Mouse (Mus musculus) neural tube, embryonic 12.5 days (tissue): ENCODE measurements at regions not wholly inside any gene's neighbourhood (a gene's known extent, or its start where the extent isn't known, plus 50 kb on each side); places are given as distances from the start of the nearest gene placed in this dataset.

Experiments
- ATAC-seq: fragments of 200-750 bp; cut with Nextera tagmentation; 2 replicates; pipeline ENCODE4 v1.8.0; 2017; ENCODE audit warnings: low read depth, mild to moderate bottlenecking, moderate TSS enrichment, moderate library complexity; ENCODE audit not compliant: low FRiP score
- H3K27ac ChIP-seq: fragments of 300-500 bp; sonication (generic); 2 replicates; pipeline ENCODE4 v1.5.1; 2016
- H3K27me3 ChIP-seq: fragments of 300-500 bp; sonication (generic); replicated peaks from 2 replicates; pipeline ENCODE4 v1.6.1; 2016; ENCODE audit warnings: mild to moderate bottlenecking
- H3K36me3 ChIP-seq: fragments of 300-500 bp; sonication (generic); 2 replicates; pipeline ENCODE4 v1.6.1; 2016; ENCODE audit warnings: mild to moderate bottlenecking
- H3K4me1 ChIP-seq: fragments of 300-500 bp; sonication (generic); 2 replicates; pipeline ENCODE4 v1.6.1; 2016
- H3K4me2 ChIP-seq: fragments of 300-500 bp; sonication (generic); replicated peaks from 2 replicates; pipeline ENCODE4 v1.6.1; 2016; ENCODE audit warnings: mild to moderate bottlenecking
- H3K4me3 ChIP-seq: fragments of 300-500 bp; sonication (generic); 2 replicates; pipeline ENCODE4 v1.5.1; 2016
- H3K9ac ChIP-seq: fragments of 300-500 bp; sonication (generic); 2 replicates; pipeline ENCODE4 v1.6.1; 2016; ENCODE audit warnings: mild to moderate bottlenecking
- H3K9me3 ChIP-seq: fragments of 300-500 bp; sonication (generic); 2 replicates; pipeline ENCODE4 v1.6.1; 2016; ENCODE audit warnings: mild to moderate bottlenecking
- WGBS: fragments of 180-500 bp; shearing (Covaris S2); methylation state at CpG from one replicate; pipeline ENCODE4 v1.1.7; 2016; 5-methylcytosine and 5-hydroxymethylcytosine counted together

- 88% methylated on average over 5 of the region's 5 CpGs for WGBS
- Histone ChIP-seq H3K4me2 (no peak overlapping the region), H3K4me3 (no peak overlapping the region), H3K27me3 (no peaks in the 10 kb centered on the region), H3K9ac (no peak overlapping the region), H3K36me3 (no peaks in the 10 kb centered on the region), H3K9me3 (no peaks in the 10 kb centered on the region), H3K27ac (no peak overlapping the region), H3K4me1 (no peaks in the 10 kb centered on the region)
- ATAC-seq, result no peak
Measured at GRCm38 (mm10) chr2:159853891-159854665, 479.9 kb downstream of the Gm826 start.

- no peak for ATAC-seq
- Histone ChIP-seq H3K4me3 (no peak overlapping the region), H3K27ac (no peak overlapping the region), H3K27me3 (no peaks in the 10 kb centered on the region), H3K36me3 (no peaks in the 10 kb centered on the region), H3K4me1 (no peaks in the 10 kb centered on the region), H3K9ac (no peak overlapping the region), H3K4me2 (no peak overlapping the region), H3K9me3 (no peaks in the 10 kb centered on the region)
- 85% methylated on average over 4 of the region's 4 CpGs for WGBS
Measured at GRCm38 (mm10) chr2:159852959-159853358, 481.0 kb downstream of the Gm826 start.

DNA sequence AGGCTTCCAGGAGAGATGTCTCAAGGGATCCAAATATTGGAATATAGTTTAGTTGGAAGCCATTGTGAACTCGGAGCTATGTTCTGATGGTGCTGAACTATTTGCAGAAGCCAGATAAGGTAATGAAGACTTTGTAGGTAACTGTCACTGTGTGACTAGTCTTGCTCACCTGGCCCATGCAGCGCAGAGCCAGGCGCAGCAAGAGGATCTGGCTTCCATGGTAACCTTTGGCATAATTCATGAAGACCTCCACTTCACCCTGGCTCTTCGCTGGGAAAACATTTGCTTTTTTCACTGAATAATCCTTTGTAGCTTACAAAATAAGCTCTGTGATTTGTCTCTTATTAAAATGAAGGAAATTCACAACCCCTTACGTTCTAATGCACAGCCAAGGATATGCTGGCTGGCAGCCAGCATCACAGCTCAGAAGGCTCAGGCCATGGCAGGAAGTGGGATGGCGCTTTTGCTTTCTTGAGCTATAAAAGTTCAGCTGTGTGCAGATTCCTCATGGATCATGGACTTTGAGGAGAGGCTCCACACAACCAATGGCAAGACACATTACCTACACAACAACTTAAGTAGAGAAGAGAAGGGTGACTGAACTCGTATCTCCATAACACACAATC lies 501.4 kb downstream of the Gm826 start:
- 86% methylated on average over 7 of the region's 7 CpGs for WGBS
- no peak overlapping the region for H3K4me2 ChIP-seq
- H3K4me3 ChIP-seq, result no peak overlapping the region
- no peaks in the 10 kb centered on the region for H3K27me3 ChIP-seq
- no peaks in the 10 kb centered on the region for H3K4me1 ChIP-seq
- no peaks in the 10 kb centered on the region for H3K9me3 ChIP-seq
- H3K36me3 ChIP-seq, result no peaks in the 10 kb centered on the region
- H3K27ac ChIP-seq, result no peak overlapping the region
- ATAC-seq, result no peak
- no peak overlapping the region for H3K9ac ChIP-seq

GRCm38 (mm10) chr2:159826417-159826816 lies 507.5 kb downstream of the Gm826 start:
- Histone ChIP-seq H3K27ac (no peak overlapping the region), H3K9me3 (no peaks in the 10 kb centered on the region), H3K4me1 (no peaks in the 10 kb centered on the region), H3K27me3 (no peaks in the 10 kb centered on the region), H3K4me3 (no peak overlapping the region), H3K4me2 (no peak overlapping the region), H3K9ac (no peak overlapping the region), H3K36me3 (no peaks in the 10 kb centered on the region)
- WGBS, result 78% methylated on average over 2 of the region's 2 CpGs
- ATAC-seq, result no peak

DNA sequence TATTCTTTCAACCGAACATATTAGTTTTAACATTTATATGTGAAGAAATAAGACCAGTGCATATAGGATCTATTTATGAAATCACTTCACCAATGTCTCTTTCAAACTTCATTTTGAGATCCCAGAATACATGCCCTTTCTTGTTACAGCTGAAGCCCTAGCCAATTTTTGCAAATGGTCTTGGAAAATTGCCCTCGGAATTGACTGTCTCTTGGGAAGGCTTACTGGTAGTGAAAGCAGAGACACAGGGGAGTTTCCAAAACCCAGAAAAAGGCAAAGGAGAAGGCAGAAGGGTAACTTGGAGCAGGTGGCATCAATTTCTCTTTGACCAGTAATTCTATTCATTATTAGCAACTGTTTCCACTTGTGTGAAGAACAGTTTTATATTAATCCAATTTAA lies 515.4 kb downstream of the Gm826 start:
- no peak for ATAC-seq
- H3K36me3 ChIP-seq, result no peaks in the 10 kb centered on the region
- H3K4me1 ChIP-seq, result no peaks in the 10 kb centered on the region
- no peak overlapping the region for H3K4me3 ChIP-seq
- no peak overlapping the region for H3K4me2 ChIP-seq
- no peak overlapping the region for H3K9ac ChIP-seq
- H3K27me3 ChIP-seq, result no peaks in the 10 kb centered on the region
- WGBS, result 88% methylated on average over 2 of the region's 2 CpGs
- no peaks in the 10 kb centered on the region for H3K9me3 ChIP-seq
- H3K27ac ChIP-seq, result no peak overlapping the region

- no peak overlapping the region for H3K4me3 ChIP-seq
- ATAC-seq, result no peak
- WGBS, result 81% methylated on average over 8 of the region's 8 CpGs
Measured at GRCm38 (mm10) chr2:159816344-159816743, 517.6 kb downstream of the Gm826 start.

More at GRCm38 (mm10) chr2:159816344-159816743, 517.6 kb downstream of the Gm826 start:
- Histone ChIP-seq H3K9me3 (no peaks in the 10 kb centered on the region), H3K9ac (no peak overlapping the region), H3K36me3 (no peaks in the 10 kb centered on the region), H3K4me2 (no peak overlapping the region), H3K4me1 (no peaks in the 10 kb centered on the region), H3K27me3 (no peaks in the 10 kb centered on the region), H3K27ac (no peak overlapping the region)
